Mouse (Mus musculus): ENCODE results near the gene Tmod1.

The Tmod1 gene

GRCm38 (mm10) chr4:46038892-46039751 is at the start of gene Tmod1:
TSS of gene Tmod1 (plus strand) at chr4:46038935.
- DNase-seq (ENCODE audit: low spot score) = no peak

GRCm38 (mm10) chr4:45990427-45991135 is 48.2 kb upstream of the Tmod1 start:
- DNase-seq (ENCODE audit: low spot score) = no peak

GRCm38 (mm10) chr4:45998536-45998935 is 40.2 kb upstream of the Tmod1 start:
- no peak for DNase-seq (ENCODE audit: low spot score)

GRCm38 (mm10) chr4:46008142-46008793 is 30.5 kb upstream of the Tmod1 start:
- no peak for DNase-seq (ENCODE audit: low spot score)

GRCm38 (mm10) chr4:46011698-46012097 is 27.0 kb upstream of the Tmod1 start:
- DNase-seq (ENCODE audit: low spot score) = no peak

GRCm38 (mm10) chr4:46015605-46016004 is 23.1 kb upstream of the Tmod1 start:
- DNase-seq (ENCODE audit: low spot score) = no peak

GRCm38 (mm10) chr4:46023021-46023481 is 15.7 kb upstream of the Tmod1 start:
- no peak for DNase-seq (ENCODE audit: low spot score)

- DNase-seq (ENCODE audit: low spot score) = no peak
Observed at GRCm38 (mm10) chr4:46025893-46026292, 12.8 kb upstream of the Tmod1 start.

- no peak for DNase-seq (ENCODE audit: low spot score)
Observed at GRCm38 (mm10) chr4:46028224-46028623, 10.5 kb upstream of the Tmod1 start.

- DNase-seq (ENCODE audit: low spot score) = no peak
Observed at GRCm38 (mm10) chr4:46028781-46029180, 10.0 kb upstream of the Tmod1 start.

- no peak for DNase-seq (ENCODE audit: low spot score)
Observed at GRCm38 (mm10) chr4:46029552-46029951, 9.2 kb upstream of the Tmod1 start.

GRCm38 (mm10) chr4:46032448-46032847 is 6.3 kb upstream of the Tmod1 start:
- DNase-seq (ENCODE audit: low spot score) = no peak

GRCm38 (mm10) chr4:46033197-46033596 is 5.5 kb upstream of the Tmod1 start:
- DNase-seq (ENCODE audit: low spot score) = no peak

GRCm38 (mm10) chr4:46038591-46038891 is 194 bp upstream of the Tmod1 start:
- no peak for DNase-seq (ENCODE audit: low spot score)

- no peak for DNase-seq (ENCODE audit: low spot score)
Observed at GRCm38 (mm10) chr4:46039899-46040298, 1.2 kb downstream of the Tmod1 start.

GRCm38 (mm10) chr4:46040594-46041192 is 2.0 kb downstream of the Tmod1 start:
- no peak for DNase-seq (ENCODE audit: low spot score)

- no peak for DNase-seq (ENCODE audit: low spot score)
Observed at GRCm38 (mm10) chr4:46041761-46042504, 3.2 kb downstream of the Tmod1 start.

GRCm38 (mm10) chr4:46042505-46042850 is 3.7 kb downstream of the Tmod1 start:
- DNase-seq (ENCODE audit: low spot score) = no peak

- no peak for DNase-seq (ENCODE audit: low spot score)
Observed at GRCm38 (mm10) chr4:46043361-46043760, 4.6 kb downstream of the Tmod1 start.

GRCm38 (mm10) chr4:46047971-46048370 is 9.2 kb downstream of the Tmod1 start:
- no peak for DNase-seq (ENCODE audit: low spot score)

- DNase-seq (ENCODE audit: low spot score) = peak; percentile 47
Observed at GRCm38 (mm10) chr4:46048418-46048817, 9.7 kb downstream of the Tmod1 start.

Measured in adipocyte (in vitro differentiated cells).